ENCODE assay signal across 7 mouse cellular contexts in genomic region chr7:137318924-137319885, GRCm38 (mm10). TPM values are rescaled to one million over a fixed set of nuclear protein-coding genes. Genes with fewer than 3 reads are reported as not detected.
A peak's percentile ranks its signal among the peaks of the same experiment; 100 is the strongest.
DNase-seq lines count a peak whose midpoint lies in the region; ATAC-seq and TF ChIP-seq lines count a peak whose summit lies in the region.

No protein-coding gene starts in this region.

- WGBS in lung, embryonic 14.5 days: 1% methylated on average over 48 of the region's 48 CpGs
- 2% methylated on average over 48 of the region's 48 CpGs for WGBS in heart, postnatal 0 days
- WGBS in limb, embryonic 15.5 days: 3% methylated on average over 48 of the region's 48 CpGs

- ATAC-seq in lung, embryonic 14.5 days (ENCODE audit: insufficient read depth): no peak
- no peak for ATAC-seq in heart, postnatal 0 days (ENCODE audit: insufficient read depth, low read depth)
- ATAC-seq in limb, embryonic 15.5 days (ENCODE audit: insufficient number of reproducible peaks, low FRiP score, low TSS enrichment, low read depth): no peak

- H3K27ac ChIP-seq in lung, embryonic 14.5 days (ENCODE audit: low read depth): no peak overlapping the region
- no peak overlapping the region for H3K27ac ChIP-seq in heart, postnatal 0 days (ENCODE audit: low read depth)
- H3K27ac ChIP-seq in limb, embryonic 15.5 days: peak overlapping the region; percentile 78

- H3K4me2 ChIP-seq in lung, embryonic 14.5 days: peak overlapping the region; percentile 5; the same call in 1 of the 2 replicates
- H3K4me2 ChIP-seq in heart, postnatal 0 days (ENCODE audit: low read depth, low read length): peak overlapping the region; percentile 30
- peak overlapping the region; percentile 44 for H3K4me2 ChIP-seq in limb, embryonic 15.5 days

- H3K36me3 ChIP-seq in lung, embryonic 14.5 days (ENCODE audit: insufficient read depth): no peaks in the 10 kb centered on the region
- no peaks in the 10 kb centered on the region for H3K36me3 ChIP-seq in heart, postnatal 0 days (replicated peaks; ENCODE audit: control insufficient read depth, insufficient read depth, low read length)
- no peaks in the 10 kb centered on the region for H3K36me3 ChIP-seq in limb, embryonic 15.5 days

- peak; percentile 87 for DNase-seq in lung, embryonic 14.5 days
- no peak for DNase-seq in lung, adult 18-20 months
- peak; percentile 92 for DNase-seq in embryo, embryonic 11 days
- no peak for DNase-seq in heart, postnatal 0 days (ENCODE audit: low spot score)
- peak; percentile 43 for DNase-seq in retina, postnatal 7 days (ENCODE audit: low read depth, low spot score)
- DNase-seq in right cerebral cortex, postnatal 36 days (ENCODE audit: low spot score in 2 of 2): no peak

- no peaks in the 10 kb centered on the region for H3K9me3 ChIP-seq in lung, embryonic 14.5 days (ENCODE audit: low read depth, low read length)
- H3K9me3 ChIP-seq in heart, postnatal 0 days (replicated peaks; ENCODE audit: control insufficient read depth, low read length): no peaks in the 10 kb centered on the region
- H3K9me3 ChIP-seq in limb, embryonic 15.5 days: no peaks in the 10 kb centered on the region

- H3K9ac ChIP-seq in lung, embryonic 14.5 days: no peak overlapping the region
- no peak overlapping the region for H3K9ac ChIP-seq in heart, postnatal 0 days (replicated peaks; ENCODE audit: low read depth, low read length)
- 0 out of 2 replicates have a peak overlapping the region, but pooled peaks have one; percentile 26 for H3K9ac ChIP-seq in limb, embryonic 15.5 days

- peak; percentile 80 for TF ChIP-seq CTCF in lung, embryonic 14.5 days (IDR thresholded peaks at IDR 0.05; ENCODE audit: low read depth)
- peak; percentile 48 for TF ChIP-seq CTCF in heart, postnatal 0 days (IDR thresholded peaks at IDR 0.05; ENCODE audit: low read depth)

- no peak overlapping the region for H3K4me3 ChIP-seq in lung, embryonic 14.5 days (ENCODE audit: low read depth, low read length)
- peak overlapping the region; percentile 17; the same call in 1 of the 2 replicates for H3K4me3 ChIP-seq in heart, postnatal 0 days (ENCODE audit: low read depth, low read length)
- peak overlapping the region; percentile 32 for H3K4me3 ChIP-seq in limb, embryonic 15.5 days

- no peak for TF ChIP-seq EP300 in heart, postnatal 0 days (IDR thresholded peaks at IDR 0.05; ENCODE audit: low read depth)

- H3K4me1 ChIP-seq in lung, embryonic 14.5 days (ENCODE audit: insufficient read depth): no peaks in the 10 kb centered on the region
- H3K4me1 ChIP-seq in heart, postnatal 0 days (ENCODE audit: control insufficient read depth, insufficient read depth): peaks cover 7% of the 10 kb centered on the region; the same call in 1 of the 2 replicates
- H3K4me1 ChIP-seq in limb, embryonic 15.5 days: peaks cover 73% of the 10 kb centered on the region

- H3K27me3 ChIP-seq in lung, embryonic 14.5 days (ENCODE audit: insufficient read depth, low read length): peaks cover 98% of the 10 kb centered on the region
- peaks cover 98% of the 10 kb centered on the region for H3K27me3 ChIP-seq in heart, postnatal 0 days (ENCODE audit: control insufficient read depth, insufficient read depth, low read length)
- peaks cover 98% of the 10 kb centered on the region for H3K27me3 ChIP-seq in limb, embryonic 15.5 days

RNA-seq across cellular contexts. Expression of gene Ebf3, which starts 5.0 kb away (rescaled TPM):
- 0.09 and 0.14 TPM in 2 replicates for polyA plus RNA-seq in lung, embryonic 14.5 days (2014; fragmentation: Nextera tagmentation; extraction: Ambion mirVana)
- total RNA-seq in heart, postnatal 0 days (2014; rRNA removed; ENCODE audit: low replicate concordance): 3.7 and 8.2 TPM in 2 replicates
- polyA plus RNA-seq in heart, postnatal 0 days (2015; fragmentation: Nextera tagmentation; extraction: Ambion mirVana): 0.97 and 1.1 TPM in 2 replicates
- 4.7 and 8.1 TPM in 2 replicates for polyA plus RNA-seq in limb, embryonic 15.5 days (2015; fragmentation: Nextera tagmentation; extraction: Ambion mirVana)

Comparison
In these comparisons a context has a peak if more than half of its experiments do, and no peak if none do; other contexts are left out.
1. DNase-seq: peak in lung, embryonic 14.5 days (single experiment), embryo, embryonic 11 days (single experiment) and retina, postnatal 7 days (single experiment); none in lung, adult 18-20 months (0 of 2), heart, postnatal 0 days (single experiment) and right cerebral cortex, postnatal 36 days (0 of 2).
2. Peak in every context shown above with its lines, with median percentiles within 50 percentile points of each other: H3K4me2 ChIP-seq.